Mouse (Mus musculus) cerebellum, adult 2 months (tissue): ENCODE measurements around the gene Hist1h4h.
A peak's percentile ranks its signal among the peaks of the same experiment; 100 is the strongest.

Source experiments
- CTCF ChIP-seq: fragments of 200-500 bp; IDR thresholded peaks from 2 replicates; pipeline ENCODE4 v1.5.1; 2011; ENCODE audit warnings: low read depth, mild to moderate bottlenecking, control low read depth, low read length, moderate library complexity, borderline replicate concordance; ENCODE audit not compliant: insufficient read depth
- POLR2A ChIP-seq: fragments of 200-500 bp; IDR thresholded peaks from 2 replicates; pipeline ENCODE4 v1.6.1; 2011; ENCODE audit warnings: low read length, control low read depth, borderline replicate concordance; ENCODE audit not compliant: insufficient read depth

DNA sequence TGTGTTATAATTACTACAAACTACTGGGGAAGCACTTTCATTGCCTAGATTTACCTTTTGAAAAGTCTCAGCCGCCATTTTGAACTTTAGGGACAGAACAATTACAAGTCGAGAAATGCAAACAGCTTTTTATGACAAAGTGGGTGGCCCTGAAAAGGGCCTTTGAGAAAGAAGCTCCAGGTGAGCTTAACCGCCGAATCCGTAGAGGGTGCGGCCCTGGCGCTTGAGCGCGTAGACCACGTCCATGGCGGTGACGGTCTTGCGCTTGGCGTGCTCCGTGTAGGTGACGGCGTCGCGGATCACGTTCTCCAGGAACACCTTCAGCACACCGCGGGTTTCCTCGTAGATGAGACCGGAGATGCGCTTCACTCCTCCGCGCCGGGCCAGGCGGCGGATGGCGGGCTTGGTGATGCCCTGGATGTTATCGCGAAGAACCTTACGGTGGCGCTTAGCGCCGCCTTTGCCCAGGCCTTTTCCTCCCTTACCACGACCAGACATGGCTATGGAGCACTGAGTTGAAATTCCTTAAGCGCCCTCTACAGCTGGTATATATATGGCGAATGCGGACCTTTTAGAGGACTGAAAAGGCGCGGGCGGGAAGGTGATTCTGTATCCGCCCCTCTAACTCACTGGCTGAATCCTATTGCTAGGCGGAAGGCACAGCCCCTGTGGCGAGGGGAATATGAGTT, 20.4 kb downstream of the Hist1h4h start, which contains the start of gene Hist1h4f:
- TF ChIP-seq CTCF (peak; percentile 12; the same call in 1 of the 2 replicates), POLR2A (peak; percentile 91; the same call in 1 of the 2 replicates)
